Mouse (Mus musculus) gastrocnemius, adult 18-20 months (tissue): ENCODE measurements around the gene Olfr608. TPM values are rescaled to one million over a fixed set of nuclear protein-coding genes. Genes with fewer than 3 reads are reported as not detected.
"Not testable (repeated sequence)": the region's sequence is repeated elsewhere in the genome, so short reads cannot be mapped to it uniquely, and the experiment has no call there.

ENCODE experiments used
- DNase-seq: peaks from one replicate; pipeline ENCODE4 v3.0.0; 2021; ENCODE audit warnings: low spot score
- long read RNA-seq, 2 experiments: library from polyadenylated mRNA; stranded (forward); transcript quantifications; one replicate each; pipeline ENCODE4 v2.0.0; 2021
- total RNA-seq, 2 experiments: library from RNA; stranded (reverse); gene quantifications; 2 replicates each; pipeline ENCODE4 v1.2.3; 2021

The Olfr608 gene
- total RNA-seq = not detected
- long read RNA-seq, experiment 1 = 0 reads
- long read RNA-seq, experiment 2 = 0 reads

DNA sequence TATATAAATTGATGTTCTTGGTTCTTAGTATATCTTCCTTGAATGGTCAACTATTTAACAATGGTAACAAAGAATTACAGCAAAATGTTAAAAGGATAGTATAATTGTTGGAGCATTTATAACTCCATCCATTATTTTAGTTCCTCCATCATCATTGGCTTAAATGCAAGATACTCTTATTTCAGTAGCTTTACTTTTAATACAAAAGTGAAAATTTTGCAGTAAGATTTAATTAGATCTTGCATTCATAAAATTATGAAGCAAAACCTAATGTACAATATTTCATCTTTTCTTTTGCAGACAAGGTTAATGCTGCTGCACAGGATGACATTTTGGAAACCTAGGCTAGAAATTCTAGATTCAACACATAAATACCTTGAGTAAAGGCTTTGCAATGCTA, at the start of gene Olfr608:
Gene Olfr608 (plus strand): TSS at position 301 of the 400 bp plus-strand sequence.
- no peak for DNase-seq

DNA sequence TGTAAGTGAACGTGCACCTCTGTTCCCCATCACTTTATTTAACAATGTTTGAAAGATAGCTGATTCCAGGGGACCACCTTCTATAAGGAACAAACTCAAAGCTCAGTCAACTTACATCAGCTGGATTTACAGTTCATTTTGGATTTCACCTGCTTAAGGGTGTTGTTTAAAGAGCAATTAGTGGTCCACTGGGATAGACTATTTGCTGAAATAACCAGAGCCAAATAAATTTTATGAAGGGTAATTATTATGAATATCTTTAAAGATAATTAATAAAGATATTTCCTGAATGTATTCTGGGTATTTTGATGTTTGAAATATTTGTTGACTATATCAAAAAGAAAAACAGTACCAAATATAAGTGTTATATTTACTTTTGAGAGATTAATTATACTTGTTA, 24.3 kb upstream of the Olfr608 start, which contains the start of gene Olfr605:
Gene Olfr605 (minus strand): TSS at position 101 of the 400 bp plus-strand sequence.
- DNase-seq = no peak

DNA sequence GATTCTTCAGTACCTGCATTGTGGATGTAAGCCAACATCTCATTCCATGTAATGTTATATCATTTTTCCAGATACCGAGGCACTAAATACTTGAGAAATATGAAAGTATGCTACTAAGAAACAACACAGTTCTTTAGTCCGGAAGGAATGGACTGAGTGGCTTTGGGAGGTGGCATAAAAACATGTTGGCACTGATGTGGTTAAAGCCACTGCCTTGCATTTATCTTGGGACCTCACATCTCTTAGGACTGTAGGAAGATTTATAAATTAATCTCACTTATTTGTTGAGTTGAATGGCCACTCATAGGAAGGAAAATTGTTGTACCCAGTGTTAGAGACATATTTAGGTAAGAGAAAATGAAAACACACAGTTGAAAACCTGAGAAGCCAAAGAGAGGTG, 20.9 kb upstream of the Olfr608 start, which contains the start of gene Olfr606:
Gene Olfr606 (plus strand): TSS at position 301 of the 400 bp plus-strand sequence.
- no peak for DNase-seq

DNA sequence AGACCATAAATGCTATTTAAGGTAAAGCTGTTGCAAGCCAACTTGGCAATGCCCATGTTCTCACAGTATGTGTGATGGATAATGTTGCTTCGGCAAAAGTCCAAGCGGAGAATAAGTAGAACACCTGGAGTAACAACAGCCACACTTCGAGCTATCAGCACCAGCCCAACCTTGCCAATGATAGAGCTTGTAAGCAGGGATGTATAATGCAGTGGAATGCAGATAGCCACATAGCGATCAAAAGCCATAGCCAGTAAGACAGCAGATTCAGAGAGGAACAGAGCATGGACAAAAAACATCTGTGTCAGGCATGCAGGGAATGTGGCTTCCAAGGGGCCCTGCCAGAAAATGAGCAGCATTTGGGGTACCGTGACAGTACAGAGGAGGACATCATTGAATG, 9.1 kb upstream of the Olfr608 start:
- no peak for DNase-seq

DNA sequence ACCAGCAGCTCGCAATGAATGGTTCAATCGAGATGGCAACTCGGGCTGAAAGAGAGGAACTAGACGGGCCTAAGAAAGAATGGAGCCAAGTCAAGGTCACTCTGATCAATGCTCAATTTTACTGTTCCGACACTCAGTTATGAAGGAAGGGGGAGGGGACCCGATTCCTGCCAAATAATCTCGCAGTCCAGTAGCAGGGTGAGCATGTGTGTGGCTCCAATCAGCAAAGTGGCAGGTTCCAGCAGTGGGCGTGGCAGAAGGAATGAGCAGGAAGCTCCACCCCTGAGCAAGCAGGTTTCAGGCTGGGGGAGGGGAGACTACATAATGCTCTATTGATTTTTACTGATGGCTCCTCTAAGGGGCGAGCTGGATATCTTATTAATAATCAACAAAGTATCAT, 7.4 kb downstream of the Olfr608 start:
- not testable (repeated sequence) for DNase-seq

DNA sequence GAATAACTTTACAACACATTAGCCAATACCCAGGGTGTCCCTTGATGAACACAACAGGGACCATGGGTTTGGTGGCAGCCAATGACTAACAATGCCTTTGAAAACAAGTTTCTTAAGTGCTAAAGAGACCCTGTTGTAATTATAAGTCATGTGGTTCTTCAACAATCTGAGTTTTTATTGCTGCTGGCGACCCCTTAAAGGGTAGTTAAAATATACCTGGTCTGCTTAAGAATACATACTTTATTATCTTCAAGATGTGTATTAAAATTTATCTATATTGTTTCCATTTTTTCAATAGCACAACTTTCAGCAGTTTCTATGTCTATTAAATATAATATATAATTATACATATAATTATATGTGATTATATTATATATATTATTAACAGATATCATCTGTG, 28.3 kb downstream of the Olfr608 start, which contains the start of gene Olfr609:
Gene Olfr609 (minus strand): TSS at position 101 of the 400 bp plus-strand sequence.
- DNase-seq = no peak

DNA sequence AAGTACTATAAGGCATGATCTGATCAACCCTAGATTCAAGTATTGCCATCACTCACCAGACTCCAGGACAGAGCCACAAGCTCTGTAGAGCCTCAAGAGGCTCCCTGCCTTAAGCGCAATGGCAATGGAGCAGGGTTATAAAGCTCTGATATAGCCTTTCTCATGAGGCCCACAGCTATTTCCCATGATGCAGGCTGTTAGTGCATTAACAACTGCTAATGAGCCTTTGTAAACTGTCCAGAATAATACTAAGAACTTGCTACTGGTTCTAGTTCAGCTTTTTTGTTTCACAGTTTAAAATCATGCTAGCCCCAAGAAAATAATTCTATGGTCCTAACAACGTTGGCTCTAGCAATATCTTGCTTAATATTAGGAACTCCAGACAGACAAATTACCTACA, 42.3 kb downstream of the Olfr608 start, which contains the start of gene Olfr610:
Gene Olfr610 (minus strand): TSS at position 101 of the 400 bp plus-strand sequence.
- no peak for DNase-seq

DNA sequence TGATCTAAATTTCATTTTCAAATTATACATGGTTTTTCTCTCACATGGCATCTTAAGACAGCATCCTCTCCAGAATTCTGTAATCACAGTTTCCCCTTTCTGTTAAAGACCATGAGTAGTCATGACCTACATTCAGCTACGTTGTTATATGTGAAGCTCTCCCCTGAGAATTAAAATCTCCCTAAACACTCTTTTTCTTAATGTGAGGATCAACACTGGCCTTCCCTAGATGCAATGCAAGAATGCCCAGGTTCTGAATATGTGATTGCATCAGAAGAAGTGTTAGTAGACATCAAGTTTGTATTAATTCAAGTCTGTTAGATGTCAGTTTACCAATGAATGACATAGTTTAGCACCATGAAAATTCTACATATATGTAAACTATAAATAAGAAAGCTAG, 51.1 kb downstream of the Olfr608 start, which contains the start of gene Olfr611:
Gene Olfr611 (minus strand): TSS at position 101 of the 400 bp plus-strand sequence.
- not testable (repeated sequence) for DNase-seq

Other genes with a start within 250 kb of the Olfr608 start
- gene Usp17ld, start 217.4 kb upstream of the Olfr608 start, total RNA-seq = not detected
- gene Olfr596, start 164.2 kb upstream of the Olfr608 start, total RNA-seq = not detected
- gene Olfr597, start 153.6 kb upstream of the Olfr608 start, total RNA-seq = not detected
- not detected for gene Olfr598, start 146.3 kb upstream of the Olfr608 start, total RNA-seq
- not detected for gene Olfr599, start 134.0 kb upstream of the Olfr608 start, total RNA-seq
- gene Olfr600, start 120.2 kb upstream of the Olfr608 start, total RNA-seq = not detected
- not detected for gene Olfr601, start 107.2 kb upstream of the Olfr608 start, total RNA-seq
- not detected for gene Olfr603, start 83.7 kb upstream of the Olfr608 start, total RNA-seq
- not detected for gene Usp17lc, start 54.8 kb upstream of the Olfr608 start, total RNA-seq
- gene Olfr605, start 24.4 kb upstream of the Olfr608 start, total RNA-seq = not detected
- gene Olfr606, start 20.8 kb upstream of the Olfr608 start, total RNA-seq = not detected
- gene Olfr607, start 5.7 kb upstream of the Olfr608 start, total RNA-seq = not detected
- not detected for gene Olfr609, start 28.2 kb downstream of the Olfr608 start, total RNA-seq
- not detected for gene Olfr610, start 42.2 kb downstream of the Olfr608 start, total RNA-seq
- gene Olfr611, start 51.0 kb downstream of the Olfr608 start, total RNA-seq = not detected
- not detected for gene Olfr612, start 72.8 kb downstream of the Olfr608 start, total RNA-seq
- gene Olfr613, start 78.2 kb downstream of the Olfr608 start, total RNA-seq = not detected
- not detected for gene Olfr615, start 86.2 kb downstream of the Olfr608 start, total RNA-seq
- gene Olfr616, start 99.3 kb downstream of the Olfr608 start, total RNA-seq = not detected
- gene Olfr617, start 103.2 kb downstream of the Olfr608 start, total RNA-seq = not detected
- not detected for gene Olfr618, start 120.2 kb downstream of the Olfr608 start, total RNA-seq
- not detected for gene Olfr619, start 130.7 kb downstream of the Olfr608 start, total RNA-seq
- not detected for gene Olfr620, start 142.7 kb downstream of the Olfr608 start, total RNA-seq
- gene Olfr622, start 172.8 kb downstream of the Olfr608 start, total RNA-seq = not detected
- gene Olfr623, start 193.8 kb downstream of the Olfr608 start, total RNA-seq = not detected
- gene Olfr624, start 201.3 kb downstream of the Olfr608 start, total RNA-seq = not detected
- gene Olfr625-ps1, start 212.8 kb downstream of the Olfr608 start, total RNA-seq = not detected
- not detected for gene Olfr243, start 244.8 kb downstream of the Olfr608 start, total RNA-seq